Mouse (Mus musculus): Measurements from ENCODE around the gene Nsf. TPM values are rescaled to one million over a fixed set of nuclear protein-coding genes. Genes with fewer than 3 reads are reported as not detected.
"Not testable (repeated sequence)": the region's sequence is repeated elsewhere in the genome, so short reads cannot be mapped to it uniquely, and the experiment has no call there.

Nsf gene
- 47.5 and 54.2 TPM in 2 replicates for polyA plus RNA-seq (2015; fragmentation: Nextera tagmentation; extraction: Ambion mirVana)

DNA sequence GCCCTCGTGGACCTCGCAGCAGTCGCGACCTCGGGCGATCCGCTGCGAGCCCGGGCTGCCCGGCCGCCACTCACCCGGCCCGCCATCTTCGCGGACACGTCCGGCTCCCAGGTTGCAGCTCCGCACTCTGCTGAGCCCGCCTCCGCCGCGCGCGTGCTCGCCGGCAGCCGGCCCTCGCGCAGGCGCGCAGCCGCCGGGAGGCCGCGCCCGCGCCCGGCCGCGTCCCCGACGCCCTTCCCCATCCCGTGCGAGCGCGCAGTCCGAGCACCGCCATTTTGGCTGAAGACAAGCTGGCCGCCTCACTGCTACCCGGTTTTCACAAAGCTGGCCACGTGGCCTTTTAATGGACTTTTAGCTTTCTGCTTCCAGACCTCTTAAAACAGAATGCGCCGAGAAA is at the start of gene Nsf:
Gene Nsf, minus strand, starts transcription at position 161 of the 397 bp plus-strand sequence.
- Histone ChIP-seq H3K27me3 (ENCODE audit: insufficient read depth, low read length) (no peaks in the 10 kb centered on the region), H3K4me1 (ENCODE audit: insufficient read depth, low read length) (peaks cover 10% of the 10 kb centered on the region), H3K27ac (ENCODE audit: low read length) (no peak within 1 kb of the TSS), H3K36me3 (ENCODE audit: insufficient read depth, low read length) (no peaks in the 10 kb centered on the region), H3K9ac (replicated peaks; ENCODE audit: low read length) (peak within 1 kb of the TSS; percentile 95), H3K4me2 (replicated peaks; ENCODE audit: low read depth, low read length) (peak within 1 kb of the TSS; percentile 88), H3K9me3 (ENCODE audit: low read length) (no peaks in the 10 kb centered on the region), H3K4me3 (ENCODE audit: low read length) (peak within 1 kb of the TSS; percentile 72)
- peak; percentile 97 for ATAC-seq (ENCODE audit: low FRiP score, low TSS enrichment)
- WGBS = under 1% methylated on average over 53 of the region's 53 CpGs

DNA sequence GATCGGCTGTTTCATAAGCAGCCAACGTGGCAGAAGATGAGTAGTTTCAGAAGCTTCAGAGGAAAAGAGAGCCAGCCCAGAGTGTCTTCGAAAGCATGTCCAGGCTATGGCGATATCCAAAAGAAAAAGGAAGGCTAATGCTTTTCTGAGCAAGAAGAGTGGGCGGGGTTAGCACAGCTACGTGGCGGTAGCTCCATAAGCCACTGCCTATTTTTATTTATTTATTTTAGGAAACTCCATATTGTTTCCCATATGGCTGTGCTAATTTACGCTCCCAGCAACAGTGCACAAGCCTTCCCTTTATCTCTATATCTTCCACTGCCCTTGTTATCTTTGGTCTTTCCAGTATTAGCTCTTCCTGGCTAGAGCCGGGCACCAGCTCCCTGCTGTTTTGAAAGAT is 49.5 kb upstream of the Nsf start:
- no peaks in the 10 kb centered on the region for H3K9me3 ChIP-seq (ENCODE audit: low read length)
- H3K36me3 ChIP-seq (ENCODE audit: insufficient read depth, low read length) = no peaks in the 10 kb centered on the region
- H3K27me3 ChIP-seq (ENCODE audit: insufficient read depth, low read length) = no peaks in the 10 kb centered on the region
- H3K9ac ChIP-seq (replicated peaks; ENCODE audit: low read length) = no peak overlapping the region
- no peaks in the 10 kb centered on the region for H3K4me1 ChIP-seq (ENCODE audit: insufficient read depth, low read length)
- H3K4me2 ChIP-seq (replicated peaks; ENCODE audit: low read depth, low read length) = no peak overlapping the region
- no peak overlapping the region for H3K27ac ChIP-seq (ENCODE audit: low read length)
- 76% methylated on average over 9 of the region's 9 CpGs for WGBS
- no peak overlapping the region for H3K4me3 ChIP-seq (ENCODE audit: low read length)
- ATAC-seq (ENCODE audit: low FRiP score, low TSS enrichment) = no peak

DNA sequence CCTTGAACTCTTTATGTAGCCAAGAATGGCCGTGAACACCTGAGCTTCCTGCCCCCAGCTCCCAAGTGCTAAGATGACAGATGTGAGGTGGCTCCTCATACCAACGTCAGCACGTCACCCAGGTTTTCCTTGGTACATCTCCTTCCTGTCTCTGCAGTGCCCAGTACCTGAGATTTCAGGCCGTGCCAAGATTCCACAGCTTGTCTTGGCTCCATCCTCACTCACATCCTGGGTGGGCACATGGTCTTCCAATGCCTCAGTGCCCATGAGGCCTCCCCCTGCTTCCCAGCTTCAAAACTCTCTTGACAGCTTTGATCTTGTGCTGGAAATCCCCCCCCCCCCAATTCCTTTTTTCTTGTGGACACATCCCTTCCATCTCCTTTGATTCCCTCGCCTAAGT is 48.3 kb upstream of the Nsf start:
- Histone ChIP-seq H3K9ac (replicated peaks; ENCODE audit: low read length) (no peak overlapping the region), H3K27me3 (ENCODE audit: insufficient read depth, low read length) (0 out of 2 replicates have a peak, but pooled peaks cover 3% of the 10 kb centered on the region), H3K4me1 (ENCODE audit: insufficient read depth, low read length) (no peaks in the 10 kb centered on the region), H3K4me3 (ENCODE audit: low read length) (no peak overlapping the region), H3K27ac (ENCODE audit: low read length) (no peak overlapping the region), H3K9me3 (ENCODE audit: low read length) (no peaks in the 10 kb centered on the region), H3K4me2 (replicated peaks; ENCODE audit: low read depth, low read length) (no peak overlapping the region), H3K36me3 (ENCODE audit: insufficient read depth, low read length) (no peaks in the 10 kb centered on the region)
- no peak for ATAC-seq (ENCODE audit: low FRiP score, low TSS enrichment)
- 81% methylated on average over 5 of the region's 5 CpGs for WGBS

DNA sequence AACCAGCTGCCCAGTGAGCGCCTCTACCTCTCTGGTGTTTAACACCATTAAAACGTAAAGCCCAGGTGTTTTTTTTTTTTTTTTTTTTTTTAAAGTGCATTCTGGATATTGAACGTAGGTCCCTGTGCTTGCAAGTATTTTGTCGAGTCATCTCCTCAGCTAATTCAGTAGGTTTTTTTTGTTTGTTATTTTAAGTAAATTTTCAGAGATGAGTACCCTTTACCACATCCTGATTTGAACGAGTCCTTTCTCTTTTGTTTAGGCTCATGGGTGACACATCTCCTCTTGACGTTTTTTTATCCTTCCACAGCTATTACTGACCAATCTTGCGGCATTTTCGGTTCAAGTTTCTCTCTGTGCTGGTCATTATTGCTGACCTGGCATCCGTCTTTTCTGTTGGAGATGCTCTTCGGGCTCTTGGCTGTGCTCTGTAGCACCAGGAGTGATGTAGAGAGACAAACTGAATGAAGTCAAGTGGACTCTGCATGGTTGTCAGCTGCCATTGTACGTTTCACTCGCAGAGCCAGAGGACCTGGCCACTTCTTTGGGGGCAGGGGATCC is 47.6 kb upstream of the Nsf start:
- WGBS = 73% methylated on average over 12 of the region's 12 CpGs
- no peaks in the 10 kb centered on the region for H3K9me3 ChIP-seq (ENCODE audit: low read length)
- no peaks in the 10 kb centered on the region for H3K36me3 ChIP-seq (ENCODE audit: insufficient read depth, low read length)
- 0 out of 2 replicates have a peak, but pooled peaks cover 3% of the 10 kb centered on the region for H3K27me3 ChIP-seq (ENCODE audit: insufficient read depth, low read length)
- no peak overlapping the region for H3K27ac ChIP-seq (ENCODE audit: low read length)
- H3K4me1 ChIP-seq (ENCODE audit: insufficient read depth, low read length) = no peaks in the 10 kb centered on the region
- no peak overlapping the region for H3K4me3 ChIP-seq (ENCODE audit: low read length)
- no peak for ATAC-seq (ENCODE audit: low FRiP score, low TSS enrichment)
- no peak overlapping the region for H3K4me2 ChIP-seq (replicated peaks; ENCODE audit: low read depth, low read length)
- no peak overlapping the region for H3K9ac ChIP-seq (replicated peaks; ENCODE audit: low read length)

DNA sequence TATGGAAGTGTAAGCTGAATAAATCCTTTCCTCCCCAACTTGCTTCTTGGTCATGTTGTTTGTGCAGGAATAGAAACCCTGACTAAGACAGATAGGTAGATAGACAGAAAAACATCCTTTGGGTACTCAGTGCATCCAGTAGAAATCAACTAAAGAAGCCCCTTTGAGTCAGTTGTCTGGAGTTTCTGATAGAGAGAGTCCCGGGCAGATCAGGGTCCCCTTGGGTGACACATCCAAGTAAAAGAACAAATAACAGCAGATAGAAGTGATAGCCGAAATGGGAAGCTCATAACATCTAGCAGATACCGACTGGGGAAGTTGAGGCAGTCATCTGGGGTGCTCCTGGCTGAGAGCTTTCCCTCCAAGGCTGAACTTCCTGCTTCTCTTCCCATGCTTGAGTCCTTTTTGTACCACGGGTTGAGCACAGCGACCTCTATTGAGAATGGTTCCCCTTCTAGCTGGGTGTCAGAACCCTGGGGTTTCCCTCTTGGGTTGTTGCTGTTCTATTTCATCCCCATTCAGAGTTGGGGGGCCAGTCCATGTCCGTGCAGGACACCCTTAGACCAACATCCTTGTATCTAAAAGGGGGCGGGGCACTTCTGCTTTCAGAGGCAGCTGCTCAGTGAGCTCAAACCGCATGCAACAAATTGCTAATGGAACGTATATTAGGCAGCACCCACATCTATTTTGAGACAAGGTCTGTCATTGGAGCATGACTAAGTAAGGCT is 47.0 kb upstream of the Nsf start:
- Histone ChIP-seq H3K4me1 (ENCODE audit: insufficient read depth, low read length) (no peaks in the 10 kb centered on the region), H3K4me2 (replicated peaks; ENCODE audit: low read depth, low read length) (no peak overlapping the region), H3K4me3 (ENCODE audit: low read length) (no peak overlapping the region), H3K9ac (replicated peaks; ENCODE audit: low read length) (no peak overlapping the region), H3K27me3 (ENCODE audit: insufficient read depth, low read length) (0 out of 2 replicates have a peak, but pooled peaks cover 3% of the 10 kb centered on the region), H3K9me3 (ENCODE audit: low read length) (no peaks in the 10 kb centered on the region), H3K36me3 (ENCODE audit: insufficient read depth, low read length) (no peaks in the 10 kb centered on the region), H3K27ac (ENCODE audit: low read length) (no peak overlapping the region)
- WGBS = 69% methylated on average over 9 of the region's 9 CpGs
- ATAC-seq (ENCODE audit: low FRiP score, low TSS enrichment) = no peak

DNA sequence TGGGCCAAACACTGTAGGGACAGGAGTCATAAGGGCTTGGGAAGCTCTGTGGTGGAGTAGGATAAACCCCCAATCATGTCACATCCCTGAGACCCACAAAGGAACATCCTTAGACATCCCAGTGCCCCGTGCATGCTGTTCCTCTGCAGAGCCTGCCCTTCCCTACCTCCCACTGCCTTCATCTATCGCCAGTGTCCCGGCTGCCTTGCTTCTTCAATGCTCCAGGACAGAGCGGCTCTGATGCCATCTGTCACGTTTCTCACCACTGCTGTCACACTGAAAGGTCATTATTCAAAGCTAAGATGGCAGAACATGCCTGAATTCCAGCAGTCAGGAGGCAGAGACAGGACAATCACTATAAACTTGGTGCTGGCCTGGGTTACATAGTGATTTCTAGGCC is 44.9 kb upstream of the Nsf start:
- Histone ChIP-seq H3K9ac (replicated peaks; ENCODE audit: low read length) (no peak overlapping the region), H3K27ac (ENCODE audit: low read length) (no peak overlapping the region), H3K4me1 (ENCODE audit: insufficient read depth, low read length) (no peaks in the 10 kb centered on the region), H3K27me3 (ENCODE audit: insufficient read depth, low read length) (0 out of 2 replicates have a peak, but pooled peaks cover 3% of the 10 kb centered on the region), H3K4me3 (ENCODE audit: low read length) (no peak overlapping the region), H3K9me3 (ENCODE audit: low read length) (no peaks in the 10 kb centered on the region), H3K4me2 (replicated peaks; ENCODE audit: low read depth, low read length) (no peak overlapping the region), H3K36me3 (ENCODE audit: insufficient read depth, low read length) (no peaks in the 10 kb centered on the region)
- ATAC-seq (ENCODE audit: low FRiP score, low TSS enrichment) = no peak
- 68% methylated on average over 5 of the region's 5 CpGs for WGBS

DNA sequence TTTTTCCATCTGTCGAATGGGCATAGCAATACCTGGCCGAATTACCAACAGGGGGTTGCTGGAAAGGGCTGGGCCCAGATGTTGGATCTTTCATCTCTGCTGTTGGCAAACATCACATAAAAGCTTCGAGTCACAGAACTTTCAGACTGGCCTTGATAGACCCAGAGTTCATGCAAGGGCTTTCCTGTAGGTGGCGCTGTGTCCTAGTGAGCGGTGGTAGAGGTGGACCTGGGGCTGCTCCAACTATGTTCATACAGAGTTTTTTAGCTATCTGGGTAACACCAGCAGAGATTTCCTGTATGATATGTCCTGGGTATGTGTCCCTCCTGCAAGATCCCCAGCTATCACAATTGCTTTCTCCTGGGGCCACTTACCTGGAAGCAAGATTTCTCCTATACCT is 43.5 kb upstream of the Nsf start:
- whole genome bisulfite sequencing = 16% methylated on average over 5 of the region's 5 CpGs
- H3K27ac ChIP-seq (ENCODE audit: low read length) = no peak overlapping the region
- H3K4me3 ChIP-seq (ENCODE audit: low read length) = no peak overlapping the region
- 0 out of 2 replicates have a peak, but pooled peaks cover 3% of the 10 kb centered on the region for H3K27me3 ChIP-seq (ENCODE audit: insufficient read depth, low read length)
- no peaks in the 10 kb centered on the region for H3K4me1 ChIP-seq (ENCODE audit: insufficient read depth, low read length)
- H3K36me3 ChIP-seq (ENCODE audit: insufficient read depth, low read length) = no peaks in the 10 kb centered on the region
- H3K9ac ChIP-seq (replicated peaks; ENCODE audit: low read length) = no peak overlapping the region
- H3K4me2 ChIP-seq (replicated peaks; ENCODE audit: low read depth, low read length) = no peak overlapping the region
- H3K9me3 ChIP-seq (ENCODE audit: low read length) = no peaks in the 10 kb centered on the region
- no peak for ATAC-seq (ENCODE audit: low FRiP score, low TSS enrichment)

DNA sequence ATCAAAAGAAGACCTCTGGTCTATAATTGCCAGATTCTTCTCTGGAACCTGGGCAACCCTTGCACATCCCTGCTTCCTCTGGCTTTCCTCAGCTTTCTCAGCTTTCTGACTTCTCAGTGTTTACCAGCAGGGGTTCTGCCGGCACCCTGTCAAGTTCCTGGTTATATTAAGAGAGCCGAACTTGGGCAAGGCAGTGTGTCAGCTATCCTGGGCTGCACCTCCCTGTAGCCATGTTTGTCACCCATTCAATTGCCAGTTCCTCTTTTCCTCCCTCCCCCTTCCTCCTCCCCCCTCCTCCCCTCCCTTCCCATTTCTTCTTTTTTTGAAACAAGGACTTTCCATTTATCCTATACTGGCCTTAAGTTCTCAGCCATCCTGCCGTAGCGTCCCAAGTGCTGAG is 38.8 kb upstream of the Nsf start:
- no peaks in the 10 kb centered on the region for H3K4me1 ChIP-seq (ENCODE audit: insufficient read depth, low read length)
- no peak for ATAC-seq (ENCODE audit: low FRiP score, low TSS enrichment)

DNA sequence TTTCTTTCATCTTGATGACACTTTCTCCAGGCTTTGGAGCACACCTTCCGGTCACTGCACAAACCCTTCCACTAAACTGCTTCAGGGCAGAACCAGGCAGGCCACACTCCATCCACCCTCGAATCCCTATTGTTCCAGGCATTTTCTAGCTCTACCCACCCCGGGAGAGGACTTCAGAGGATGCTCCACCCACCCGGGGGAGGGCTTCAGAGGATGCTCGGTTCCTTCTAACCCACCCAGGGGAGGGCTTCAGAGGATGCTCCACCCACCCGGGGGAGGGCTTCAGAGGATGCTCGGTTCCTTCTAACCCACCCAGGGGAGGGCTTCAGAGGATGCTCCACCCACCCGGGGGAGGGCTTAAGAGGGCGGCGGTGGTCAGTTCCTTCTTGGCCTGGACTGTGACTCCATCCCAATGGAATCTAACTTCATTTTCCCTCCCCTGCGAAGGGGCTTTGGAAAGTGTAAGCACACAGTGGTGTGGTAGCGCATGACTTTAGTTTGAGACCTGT is 36.2 kb upstream of the Nsf start:
- not testable (repeated sequence) for H3K9me3 ChIP-seq (ENCODE audit: low read length); H3K9ac ChIP-seq (replicated peaks; ENCODE audit: low read length); H3K27me3 ChIP-seq (ENCODE audit: insufficient read depth, low read length); H3K36me3 ChIP-seq (ENCODE audit: insufficient read depth, low read length); H3K4me1 ChIP-seq (ENCODE audit: insufficient read depth, low read length); H3K4me2 ChIP-seq (replicated peaks; ENCODE audit: low read depth, low read length); H3K4me3 ChIP-seq (ENCODE audit: low read length); H3K27ac ChIP-seq (ENCODE audit: low read length)
- peak; percentile 72 for ATAC-seq (ENCODE audit: low FRiP score, low TSS enrichment)
- 17% methylated on average over 12 of the region's 12 CpGs for WGBS

More for the DNA sequence above, 38.8 kb upstream of the Nsf start:
- no peak overlapping the region for H3K4me3 ChIP-seq (ENCODE audit: low read length)
- no peak overlapping the region for H3K27ac ChIP-seq (ENCODE audit: low read length)
- H3K9ac ChIP-seq (replicated peaks; ENCODE audit: low read length) = no peak overlapping the region
- 0 out of 2 replicates have a peak, but pooled peaks cover under 1% of the 10 kb centered on the region for H3K27me3 ChIP-seq (ENCODE audit: insufficient read depth, low read length)
- 59% methylated on average over 4 of the region's 4 CpGs for WGBS
- H3K4me2 ChIP-seq (replicated peaks; ENCODE audit: low read depth, low read length) = no peak overlapping the region
- H3K9me3 ChIP-seq (ENCODE audit: low read length) = no peaks in the 10 kb centered on the region
- no peaks in the 10 kb centered on the region for H3K36me3 ChIP-seq (ENCODE audit: insufficient read depth, low read length)

DNA sequence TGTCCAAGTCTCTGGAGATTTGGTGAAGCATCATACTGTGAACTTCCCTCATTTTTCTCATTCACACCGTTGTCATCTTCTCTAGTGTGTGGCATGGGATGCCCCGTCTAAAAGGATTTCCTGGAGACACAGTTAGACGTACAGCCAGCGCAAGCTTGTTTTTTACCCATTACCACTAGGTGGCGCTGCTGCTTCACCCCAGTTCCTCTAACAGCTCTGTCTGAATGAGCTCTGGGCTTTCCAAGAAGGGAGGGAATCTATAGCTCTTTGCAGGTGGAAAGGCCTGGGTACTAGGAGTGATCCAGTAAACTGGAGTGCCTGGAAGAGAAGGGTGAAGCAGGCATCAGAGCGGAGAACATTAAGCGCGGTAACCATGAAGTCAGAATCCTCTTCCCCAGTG is 33.6 kb upstream of the Nsf start:
- Histone ChIP-seq H3K4me3 (ENCODE audit: low read length) (no peak overlapping the region), H3K4me1 (ENCODE audit: insufficient read depth, low read length) (no peaks in the 10 kb centered on the region), H3K9me3 (ENCODE audit: low read length) (no peaks in the 10 kb centered on the region), H3K27ac (ENCODE audit: low read length) (no peak overlapping the region), H3K9ac (replicated peaks; ENCODE audit: low read length) (no peak overlapping the region), H3K27me3 (ENCODE audit: insufficient read depth, low read length) (no peaks in the 10 kb centered on the region), H3K36me3 (ENCODE audit: insufficient read depth, low read length) (peaks cover 22% of the 10 kb centered on the region; the same call in 1 of the 2 replicates), H3K4me2 (replicated peaks; ENCODE audit: low read depth, low read length) (no peak overlapping the region)
- ATAC-seq (ENCODE audit: low FRiP score, low TSS enrichment) = peak; percentile 65; the same call in 1 of the 2 replicates
- WGBS = 26% methylated on average over 8 of the region's 8 CpGs
